Mouse (Mus musculus) MEL (cell line): ENCODE measurements at regions not wholly inside any gene's neighbourhood (a gene's known extent, or its start where the extent isn't known, plus 50 kb on each side); places are given as distances from the start of the nearest gene placed in this dataset.

Experiments used
- DNase-seq: peaks from one replicate; pipeline ENCODE4 v3.0.0; 2011; ENCODE audit warnings: low read depth, low spot score
- H3K27ac ChIP-seq: 2 replicates; pipeline ENCODE4 v1.5.1; 2012; ENCODE audit warnings: low read depth, mild to moderate bottlenecking, control low read depth, low read length, moderate library complexity; ENCODE audit not compliant: control insufficient read depth
- H3K27me3 ChIP-seq, 2 experiments: fragments of 150-350 bp in 1 of 2; sonication (generic) in 1 of 2; 2 replicates each; pipeline ENCODE4 v1.6.1; 2012; ENCODE audit warnings: low read length in 2 of 2, mild to moderate bottlenecking in 2 of 2, improper control_type of control experiment in 1 of 2, moderate library complexity in 1 of 2; ENCODE audit not compliant: insufficient read depth in 2 of 2, control insufficient read depth in 1 of 2
- H3K36me3 ChIP-seq, 2 experiments: 2 replicates each; pipeline ENCODE4 v1.6.1; 2012 to 2014; ENCODE audit warnings: low read length in 2 of 2, improper control_type of control experiment in 1 of 2, inconsistent platforms in 1 of 2, mild to moderate bottlenecking in 1 of 2; ENCODE audit not compliant: insufficient read depth in 2 of 2, control insufficient read depth in 1 of 2
- H3K4me1 ChIP-seq, 2 experiments: fragments of 150-350 bp in 1 of 2; sonication (generic) in 1 of 2; 2 replicates each; pipeline ENCODE4 v1.6.1; 2012; ENCODE audit warnings: low read length in 2 of 2, improper control_type of control experiment in 1 of 2, mild to moderate bottlenecking in 1 of 2; ENCODE audit not compliant: insufficient read depth in 2 of 2, control insufficient read depth in 1 of 2
- H3K4me3 ChIP-seq, 2 experiments: fragments of 150-350 bp in 1 of 2; sonication (generic) in 1 of 2; 2 replicates each; pipeline ENCODE4 v1.5.1; 2012; ENCODE audit warnings: low read depth in 2 of 2, low read length in 2 of 2, mild to moderate bottlenecking in 2 of 2, moderate library complexity in 2 of 2, control low read depth in 1 of 2, improper control_type of control experiment in 1 of 2; ENCODE audit not compliant: control insufficient read depth in 1 of 2, insufficient read depth in 1 of 2
- H3K79me2 ChIP-seq: 2 replicates; pipeline ENCODE4 v1.6.1; 2012; ENCODE audit warnings: mild to moderate bottlenecking, low read length, moderate library complexity; ENCODE audit not compliant: control insufficient read depth, poor library complexity, insufficient read depth
- H3K9ac ChIP-seq: 2 replicates; pipeline ENCODE4 v1.6.1; 2012; ENCODE audit warnings: low read depth, mild to moderate bottlenecking, control low read depth, low read length, moderate library complexity; ENCODE audit not compliant: control insufficient read depth, poor library complexity, severe bottlenecking
- H3K9me3 ChIP-seq: fragments of 150-350 bp; sonication (generic); replicated peaks from 2 replicates; pipeline ENCODE4 v1.6.1; 2012; ENCODE audit warnings: mild to moderate bottlenecking, low read length, improper control_type of control experiment, moderate library complexity; ENCODE audit not compliant: insufficient read depth
- CHD2 ChIP-seq: IDR thresholded peaks from 2 replicates; pipeline ENCODE4 v1.6.1; 2011; ENCODE audit warnings: low read length, improper control_type of control experiment
- CTCF ChIP-seq, 3 experiments: IDR thresholded peaks in 2 of 3; conservative IDR thresholded peaks in 1 of 3; 2 replicates each; pipeline ENCODE4 v1.5.1; 2011 to 2012; ENCODE audit warnings: low read length in 3 of 3, low read depth in 2 of 3, mild to moderate bottlenecking in 2 of 3, improper control_type of control experiment in 1 of 3, inconsistent platforms in 1 of 3, mixed read lengths in 1 of 3, moderate library complexity in 1 of 3; ENCODE audit not compliant: control insufficient read depth in 1 of 3, insufficient read depth in 1 of 3, poor library complexity in 1 of 3, severe bottlenecking in 1 of 3
- E2F4 ChIP-seq: IDR thresholded peaks from 2 replicates; pipeline ENCODE4 v1.6.1; 2011; ENCODE audit warnings: low read depth, low read length, improper control_type of control experiment, borderline replicate concordance
- EP300 ChIP-seq, 2 experiments: IDR thresholded peaks; 2 replicates each; pipeline ENCODE4 v1.6.1; 2011; ENCODE audit warnings: improper control_type of control experiment in 2 of 2, low read length in 2 of 2, low read depth in 1 of 2, mild to moderate bottlenecking in 1 of 2
- GABPA ChIP-seq: IDR thresholded peaks from 2 replicates; pipeline ENCODE4 v1.6.1; 2012; ENCODE audit warnings: low read depth, mild to moderate bottlenecking, inconsistent platforms, low read length, improper control_type of control experiment, moderate library complexity
- HCFC1 ChIP-seq: IDR thresholded peaks from 2 replicates; pipeline ENCODE4 v1.6.1; 2012; ENCODE audit warnings: low read depth, mild to moderate bottlenecking, inconsistent platforms, low read length, improper control_type of control experiment, moderate library complexity
- JUND ChIP-seq: IDR thresholded peaks from 2 replicates; pipeline ENCODE4 v1.6.1; 2011; ENCODE audit warnings: low read depth, mild to moderate bottlenecking, improper control_type of control experiment, low read length
- KAT2A ChIP-seq: conservative IDR thresholded peaks from 2 replicates; pipeline ENCODE4 v1.6.1; 2012; ENCODE audit warnings: low read depth, low read length, improper control_type of control experiment, inconsistent platforms
- MAFK ChIP-seq: IDR thresholded peaks from 2 replicates; pipeline ENCODE4 v1.6.1; 2011; ENCODE audit warnings: low read depth, mild to moderate bottlenecking, low read length, improper control_type of control experiment, borderline replicate concordance
- MAX ChIP-seq: IDR thresholded peaks from 2 replicates; pipeline ENCODE4 v1.6.1; 2011; ENCODE audit warnings: low read length, improper control_type of control experiment
- MAZ ChIP-seq: IDR thresholded peaks from 2 replicates; pipeline ENCODE4 v1.6.1; 2012; ENCODE audit warnings: low read depth, mild to moderate bottlenecking, inconsistent platforms, low read length, improper control_type of control experiment
- MYB ChIP-seq: IDR thresholded peaks from 2 replicates; pipeline ENCODE4 v1.6.1; 2011; ENCODE audit warnings: mild to moderate bottlenecking, low read depth, low read length, improper control_type of control experiment
- MYC ChIP-seq: IDR thresholded peaks from 2 replicates; pipeline ENCODE4 v1.6.1; 2011; ENCODE audit warnings: low read depth, mild to moderate bottlenecking, low read length, improper control_type of control experiment, moderate library complexity
- NELFE ChIP-seq: IDR thresholded peaks from 2 replicates; pipeline ENCODE4 v1.6.1; 2011; ENCODE audit warnings: low read depth, low read length, improper control_type of control experiment
- RCOR1 ChIP-seq: IDR thresholded peaks from 2 replicates; pipeline ENCODE4 v1.6.1; 2012; ENCODE audit warnings: low read depth, mild to moderate bottlenecking, inconsistent platforms, low read length, improper control_type of control experiment
- SIN3A ChIP-seq: IDR thresholded peaks from 2 replicates; pipeline ENCODE4 v1.6.1; 2012; ENCODE audit warnings: low read length, improper control_type of control experiment, inconsistent platforms
- SMC3 ChIP-seq: IDR thresholded peaks from 2 replicates; pipeline ENCODE4 v1.6.1; 2011; ENCODE audit warnings: low read depth, low read length, improper control_type of control experiment
- TBP ChIP-seq: IDR thresholded peaks from 2 replicates; pipeline ENCODE4 v1.8.0; 2011; ENCODE audit warnings: low read depth, low read length, improper control_type of control experiment
- TCF12 ChIP-seq: IDR thresholded peaks from 2 replicates; pipeline ENCODE4 v1.6.1; 2014; ENCODE audit warnings: low read depth, mild to moderate bottlenecking, inconsistent platforms, low read length, improper control_type of control experiment, moderate library complexity
- UBTF ChIP-seq: IDR thresholded peaks from 2 replicates; pipeline ENCODE4 v1.6.1; 2012; ENCODE audit warnings: low read depth, mild to moderate bottlenecking, inconsistent platforms, low read length, improper control_type of control experiment, moderate library complexity, borderline replicate concordance; ENCODE audit not compliant: insufficient read depth
- ZKSCAN1 ChIP-seq: IDR thresholded peaks from 2 replicates; pipeline ENCODE4 v1.6.1; 2012; ENCODE audit warnings: low read depth, mild to moderate bottlenecking, inconsistent platforms, low read length, improper control_type of control experiment, moderate library complexity
- ZMIZ1 ChIP-seq: IDR thresholded peaks from 2 replicates; pipeline ENCODE4 v1.6.1; 2012; ENCODE audit warnings: low read depth, mild to moderate bottlenecking, inconsistent platforms, low read length, improper control_type of control experiment, moderate library complexity

- Histone ChIP-seq H3K9ac (no peak overlapping the region), H3K27ac (no peak overlapping the region), H3K27me3 (no peaks in the 10 kb centered on the region), H3K79me2 (no peaks in the 10 kb centered on the region), H3K9me3 (no peaks in the 10 kb centered on the region), H3K4me3 (no peak overlapping the region), H3K4me1 (no peaks in the 10 kb centered on the region), H3K36me3 (no peaks in the 10 kb centered on the region)
- TF ChIP-seq MYB (no peak), UBTF (no peak), HCFC1 (no peak)
- DNase-seq = no peak
Observed at GRCm38 (mm10) chr1:90358971-90359370, 155.2 kb downstream of the Ackr3 start.

DNA sequence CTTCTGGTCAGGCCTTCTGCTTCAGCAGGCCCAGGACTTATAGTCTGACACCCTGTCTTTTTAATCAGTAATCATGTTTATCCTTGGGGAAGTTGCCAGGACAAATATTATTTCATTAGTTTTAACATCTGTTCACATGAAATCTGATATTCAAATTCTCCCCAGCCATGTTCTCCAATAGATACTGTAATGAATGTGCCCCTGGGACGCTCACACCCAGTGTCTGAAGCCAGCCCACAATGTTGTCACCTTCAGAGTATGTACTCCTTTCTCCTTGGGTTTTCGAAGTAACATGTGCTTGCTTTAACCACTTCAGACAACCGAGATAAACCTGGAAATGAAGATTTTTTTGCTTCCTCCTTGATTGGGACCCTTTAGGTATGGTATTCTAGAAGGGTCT is 156.3 kb downstream of the Ackr3 start:
- no peak for TF ChIP-seq MAFK
- no peak for TF ChIP-seq NELFE
- no peak for TF ChIP-seq TCF12
- Histone ChIP-seq H3K27me3 (no peaks in the 10 kb centered on the region), H3K4me3 (no peak overlapping the region), H3K27ac (no peak overlapping the region), H3K4me1 (no peaks in the 10 kb centered on the region), H3K79me2 (no peaks in the 10 kb centered on the region), H3K9ac (no peak overlapping the region), H3K9me3 (no peaks in the 10 kb centered on the region), H3K36me3 (no peaks in the 10 kb centered on the region)
- no peak for DNase-seq

GRCm38 (mm10) chr1:90364444-90364843 is 160.7 kb downstream of the Ackr3 start:
- Histone ChIP-seq H3K36me3 (no peaks in the 10 kb centered on the region), H3K27me3 (no peaks in the 10 kb centered on the region), H3K4me1 (no peaks in the 10 kb centered on the region), H3K9me3 (no peaks in the 10 kb centered on the region), H3K9ac (no peak overlapping the region), H3K79me2 (no peaks in the 10 kb centered on the region), H3K4me3 (no peak overlapping the region), H3K27ac (no peak overlapping the region)
- TF ChIP-seq SMC3 (no peak), MYC (no peak), ZKSCAN1 (no peak)
- no peak for DNase-seq

GRCm38 (mm10) chr1:90368581-90368980 is 164.8 kb downstream of the Ackr3 start:
- H3K9me3 ChIP-seq = no peaks in the 10 kb centered on the region
- no peak overlapping the region for H3K9ac ChIP-seq
- TF ChIP-seq MAZ (no peak), KAT2A (no peak), E2F4 (no peak), CHD2 (no peak), CTCF (IDR thresholded peaks at IDR 0.05 in 2 of 3, conservative IDR thresholded peaks at IDR 0.05 in 1 of 3; ENCODE audit: control insufficient read depth in 1 of 3, insufficient read depth in 1 of 3, low read depth in 2 of 3, low read length in 3 of 3, poor library complexity in 1 of 3, severe bottlenecking in 1 of 3) (no peak), EP300 (IDR thresholded peaks at IDR 0.05; ENCODE audit: low read depth in 1 of 2, low read length in 2 of 2) (no peak), GABPA (no peak), TBP (no peak), SIN3A (no peak), ZMIZ1 (no peak), JUND (no peak), MAX (no peak), RCOR1 (no peak)

More at GRCm38 (mm10) chr1:90368581-90368980, 164.8 kb downstream of the Ackr3 start:
- Histone ChIP-seq H3K79me2 (no peaks in the 10 kb centered on the region), H3K27ac (no peak overlapping the region), H3K27me3 (no peaks in the 10 kb centered on the region), H3K4me1 (no peaks in the 10 kb centered on the region), H3K4me3 (no peak overlapping the region), H3K36me3 (no peaks in the 10 kb centered on the region)
- no peak for DNase-seq
